Mouse (Mus musculus): Measurements from ENCODE around the gene Bzw1. TPM values are rescaled to one million over a fixed set of nuclear protein-coding genes. Genes with fewer than 3 reads are reported as not detected.

Gene Bzw1
- total and polyA plus RNA-seq, 2 experiments from 2014 or later = 59.3 to 163 TPM

DNA sequence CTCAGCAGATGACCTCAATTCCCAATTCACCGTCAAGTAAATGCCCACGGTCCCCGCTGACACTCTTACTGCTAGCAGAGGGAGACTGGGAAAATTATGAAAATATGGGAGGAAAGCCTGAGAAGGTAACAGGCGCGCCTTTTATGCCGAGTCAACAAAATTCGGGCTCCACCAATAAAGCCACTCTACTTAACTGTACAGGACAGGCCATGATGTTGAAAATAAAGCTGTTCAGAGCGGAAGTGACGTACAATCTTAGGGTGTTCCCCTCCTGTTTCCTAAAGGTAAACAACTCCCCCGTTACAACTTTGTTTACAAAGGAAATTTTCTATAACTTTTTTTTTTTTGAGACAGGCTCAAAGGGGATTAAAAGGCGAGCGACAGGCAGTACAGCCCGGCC is 30.2 kb downstream of the Bzw1 start:
- Histone ChIP-seq H3K27me3 (ENCODE audit: control insufficient read depth, insufficient read depth, low read length) (no peaks in the 10 kb centered on the region), H3K4me1 (ENCODE audit: control insufficient read depth, insufficient read depth) (peaks cover 10% of the 10 kb centered on the region), H3K27ac (ENCODE audit: low read depth) (peak overlapping the region; percentile 100), H3K4me3 (ENCODE audit: low read depth, low read length) (peak overlapping the region; percentile 99), H3K4me2 (ENCODE audit: low read depth, low read length) (peak overlapping the region; percentile 82), H3K9ac (replicated peaks; ENCODE audit: low read depth, low read length) (peak overlapping the region; percentile 100), H3K9me3 (replicated peaks; ENCODE audit: control insufficient read depth, low read length) (no peaks in the 10 kb centered on the region), H3K36me3 (replicated peaks; ENCODE audit: control insufficient read depth, insufficient read depth, low read length) (peaks cover 33% of the 10 kb centered on the region)
- ATAC-seq (ENCODE audit: insufficient read depth, low read depth) (peak; percentile 62), DNase-seq (ENCODE audit: low spot score) (peak; percentile 75)
- no peak for TF ChIP-seq CTCF (IDR thresholded peaks at IDR 0.05; ENCODE audit: low read depth)
- TF ChIP-seq EP300 (IDR thresholded peaks at IDR 0.05; ENCODE audit: low read depth) = no peak
- WGBS = 4% methylated on average over 13 of the region's 13 CpGs

DNA sequence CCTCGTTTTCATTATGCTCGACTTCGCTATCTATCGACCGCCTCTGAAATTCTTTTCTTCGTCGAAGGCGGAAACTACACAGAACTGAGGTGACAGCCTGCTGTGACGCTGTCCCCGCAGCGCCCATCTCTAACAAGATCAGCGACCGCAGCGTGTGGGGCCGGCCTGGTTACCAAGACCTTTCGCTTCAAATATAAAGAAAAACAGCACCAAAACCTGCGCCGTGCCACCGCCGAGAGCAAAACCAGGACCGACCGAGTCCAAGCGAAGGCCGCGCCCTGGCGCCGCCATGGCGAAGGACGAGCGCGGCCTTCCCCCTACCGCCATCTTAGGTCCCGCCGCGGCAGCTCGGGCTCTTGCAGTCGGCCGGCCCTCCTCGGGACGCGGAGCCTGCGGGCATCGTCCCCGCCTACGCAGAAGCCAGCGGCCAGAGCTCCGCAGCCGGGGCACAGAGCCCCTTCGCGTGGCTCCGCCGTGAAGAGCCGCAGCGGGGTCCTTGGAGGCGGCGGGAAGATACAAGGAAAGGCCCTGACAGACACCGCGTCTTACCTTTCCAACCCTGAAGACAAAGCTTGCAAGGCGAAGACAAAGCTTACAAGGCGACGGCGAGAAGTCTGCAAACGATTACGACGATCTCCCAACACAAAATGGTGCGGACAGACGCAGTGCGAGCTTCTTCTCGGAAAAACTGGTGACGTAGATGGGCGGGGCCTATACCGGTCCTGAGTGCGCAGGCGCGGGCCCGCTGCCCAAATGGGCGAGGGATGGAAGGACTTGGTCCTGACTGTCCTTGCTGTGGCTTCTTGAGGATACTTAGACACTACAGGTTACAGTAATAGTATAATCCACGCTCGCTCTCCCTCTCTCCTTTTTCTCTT is 30.9 kb downstream of the Bzw1 start, which contains the start of gene Clk1:
Clk1 (minus strand) TSS at position 696 of the 878 bp plus-strand sequence.
- no peak; the same call in 1 of the 2 replicates for TF ChIP-seq EP300 (IDR thresholded peaks at IDR 0.05; ENCODE audit: low read depth)
- TF ChIP-seq CTCF (IDR thresholded peaks at IDR 0.05; ENCODE audit: low read depth) = no peak
- peak; percentile 96 for ATAC-seq (ENCODE audit: insufficient read depth, low read depth)
- Histone ChIP-seq H3K4me1 (ENCODE audit: control insufficient read depth, insufficient read depth) (peaks cover 10% of the 10 kb centered on the region), H3K4me3 (ENCODE audit: low read depth, low read length) (peak within 1 kb of the TSS; percentile 99), H3K27ac (ENCODE audit: low read depth) (peak within 1 kb of the TSS; percentile 100), H3K9ac (replicated peaks; ENCODE audit: low read depth, low read length) (peak within 1 kb of the TSS; percentile 100), H3K9me3 (replicated peaks; ENCODE audit: control insufficient read depth, low read length) (no peaks in the 10 kb centered on the region), H3K4me2 (ENCODE audit: low read depth, low read length) (peak within 1 kb of the TSS; percentile 82), H3K36me3 (replicated peaks; ENCODE audit: control insufficient read depth, insufficient read depth, low read length) (peaks cover 26% of the 10 kb centered on the region), H3K27me3 (ENCODE audit: control insufficient read depth, insufficient read depth, low read length) (no peaks in the 10 kb centered on the region)
- WGBS = under 1% methylated on average over 79 of the region's 79 CpGs
- DNase-seq (ENCODE audit: low spot score) = peak; percentile 94

DNA sequence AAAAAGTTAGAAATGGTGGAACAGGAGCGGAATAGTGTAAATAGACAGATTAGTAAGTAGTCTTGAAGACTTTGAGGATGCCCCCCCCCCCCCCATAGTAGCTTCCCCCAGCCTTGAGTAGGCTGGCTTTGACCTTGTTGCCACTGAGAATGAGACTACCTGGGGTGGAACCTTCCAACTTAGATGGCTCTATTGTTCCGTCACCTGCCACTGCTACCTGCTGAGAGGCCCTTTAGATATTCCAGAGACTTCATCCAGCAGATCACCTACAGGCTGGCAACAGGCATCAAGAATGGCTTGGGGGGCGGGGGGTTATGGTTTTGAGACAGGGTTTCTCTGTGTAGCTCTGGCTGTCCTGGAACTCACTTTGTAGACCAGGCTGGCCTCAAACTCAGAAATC is 31.9 kb downstream of the Bzw1 start:
- no peak overlapping the region; the same call in 1 of the 2 replicates for H3K4me2 ChIP-seq (ENCODE audit: low read depth, low read length)
- TF ChIP-seq EP300 (IDR thresholded peaks at IDR 0.05; ENCODE audit: low read depth) (no peak), CTCF (IDR thresholded peaks at IDR 0.05; ENCODE audit: low read depth) (no peak)
- WGBS = 83% methylated on average over 3 of the region's 3 CpGs
- H3K4me3 ChIP-seq (ENCODE audit: low read depth, low read length) = no peak overlapping the region
- H3K4me1 ChIP-seq (ENCODE audit: control insufficient read depth, insufficient read depth) = peaks cover 10% of the 10 kb centered on the region
- no peak for ATAC-seq (ENCODE audit: insufficient read depth, low read depth)
- peaks cover 17% of the 10 kb centered on the region for H3K36me3 ChIP-seq (replicated peaks; ENCODE audit: control insufficient read depth, insufficient read depth, low read length)
- H3K9ac ChIP-seq (replicated peaks; ENCODE audit: low read depth, low read length) = no peak overlapping the region
- peak overlapping the region; percentile 100; the same call in 1 of the 2 replicates for H3K27ac ChIP-seq (ENCODE audit: low read depth)
- DNase-seq (ENCODE audit: low spot score) = no peak
- H3K27me3 ChIP-seq (ENCODE audit: control insufficient read depth, insufficient read depth, low read length) = no peaks in the 10 kb centered on the region
- H3K9me3 ChIP-seq (replicated peaks; ENCODE audit: control insufficient read depth, low read length) = no peaks in the 10 kb centered on the region

DNA sequence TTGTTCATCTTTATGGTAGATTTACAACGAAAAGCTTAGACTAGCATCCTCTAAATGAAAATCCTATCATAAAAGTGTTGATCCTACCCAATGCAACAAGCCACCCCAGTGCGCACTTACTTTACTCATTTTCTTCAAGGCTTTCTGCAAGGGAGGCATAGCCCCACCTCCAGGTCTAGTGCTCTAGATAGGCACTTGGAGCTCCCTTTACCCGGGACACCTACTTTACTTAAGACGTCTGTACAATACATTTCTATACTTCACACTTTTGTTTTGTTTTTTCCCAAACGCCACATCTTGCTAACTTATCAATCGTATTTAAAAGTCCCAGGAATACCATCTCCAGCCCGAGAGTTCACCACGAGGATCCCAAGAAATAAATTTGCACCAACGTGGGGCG is 52.0 kb downstream of the Bzw1 start:
- Histone ChIP-seq H3K4me2 (ENCODE audit: low read depth, low read length) (peak overlapping the region; percentile 86), H3K9ac (replicated peaks; ENCODE audit: low read depth, low read length) (peak overlapping the region; percentile 67), H3K9me3 (replicated peaks; ENCODE audit: control insufficient read depth, low read length) (no peaks in the 10 kb centered on the region), H3K36me3 (replicated peaks; ENCODE audit: control insufficient read depth, insufficient read depth, low read length) (peaks cover 28% of the 10 kb centered on the region), H3K27ac (ENCODE audit: low read depth) (peak overlapping the region; percentile 84), H3K4me3 (ENCODE audit: low read depth, low read length) (peak overlapping the region; percentile 56), H3K4me1 (ENCODE audit: control insufficient read depth, insufficient read depth) (peaks cover 10% of the 10 kb centered on the region; the same call in 1 of the 2 replicates), H3K27me3 (ENCODE audit: control insufficient read depth, insufficient read depth, low read length) (no peaks in the 10 kb centered on the region)
- 9% methylated on average over 10 of the region's 10 CpGs for WGBS
- TF ChIP-seq EP300 (IDR thresholded peaks at IDR 0.05; ENCODE audit: low read depth) = no peak
- no peak for TF ChIP-seq CTCF (IDR thresholded peaks at IDR 0.05; ENCODE audit: low read depth)
- DNase-seq (ENCODE audit: low spot score) (no peak), ATAC-seq (ENCODE audit: insufficient read depth, low read depth) (no peak)

DNA sequence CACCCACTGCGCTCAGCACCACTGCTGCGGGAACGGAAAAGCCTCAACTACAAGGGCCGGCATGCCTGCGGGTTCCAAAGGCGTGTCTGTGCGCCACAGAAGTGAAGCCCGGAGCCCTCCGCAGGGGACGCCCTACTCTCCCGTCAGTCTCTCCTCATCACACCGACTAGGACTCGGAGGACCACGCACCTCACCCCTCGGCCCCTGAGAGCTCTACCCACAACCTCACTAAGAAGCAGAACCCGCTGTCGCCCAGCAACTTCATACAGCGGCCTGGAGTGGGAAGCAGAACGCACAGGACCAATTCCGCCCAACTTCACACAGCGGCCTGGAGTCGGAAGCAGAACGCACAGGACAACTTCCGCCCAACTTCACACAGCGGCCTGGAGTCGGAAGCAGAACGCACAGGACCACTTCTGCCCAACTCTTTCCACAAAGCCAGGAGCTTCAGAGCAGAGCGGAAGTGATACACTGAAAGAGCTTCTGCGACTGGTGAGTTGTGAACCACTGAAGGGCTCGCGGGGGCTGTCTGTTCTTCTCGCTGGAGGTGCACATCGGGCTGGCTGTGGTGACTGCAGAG is 52.5 kb downstream of the Bzw1 start, which contains the start of the genes Nif3l1 and Ppil3:
Nif3l1 (plus strand) TSS at position 9 of the 580 bp plus-strand sequence.
Ppil3 (minus strand) TSS at position 344 of the 580 bp plus-strand sequence.
- peaks cover 24% of the 10 kb centered on the region for H3K36me3 ChIP-seq (replicated peaks; ENCODE audit: control insufficient read depth, insufficient read depth, low read length)
- ATAC-seq (ENCODE audit: insufficient read depth, low read depth) (peak; percentile 96), DNase-seq (ENCODE audit: low spot score) (peak; percentile 90)
- TF ChIP-seq CTCF (IDR thresholded peaks at IDR 0.05; ENCODE audit: low read depth) (peak; percentile 20), EP300 (IDR thresholded peaks at IDR 0.05; ENCODE audit: low read depth) (no peak)
- WGBS = under 1% methylated on average over 33 of the region's 33 CpGs
- H3K27ac ChIP-seq (ENCODE audit: low read depth) = peak within 1 kb of the TSS; percentile 84
- H3K9me3 ChIP-seq (replicated peaks; ENCODE audit: control insufficient read depth, low read length) = no peaks in the 10 kb centered on the region
- peak within 1 kb of the TSS; percentile 56 for H3K4me3 ChIP-seq (ENCODE audit: low read depth, low read length)
- no peaks in the 10 kb centered on the region for H3K27me3 ChIP-seq (ENCODE audit: control insufficient read depth, insufficient read depth, low read length)
- H3K9ac ChIP-seq (replicated peaks; ENCODE audit: low read depth, low read length) = peak within 1 kb of the TSS; percentile 67
- H3K4me2 ChIP-seq (ENCODE audit: low read depth, low read length) = peak within 1 kb of the TSS; percentile 86
- peaks cover 10% of the 10 kb centered on the region; the same call in 1 of the 2 replicates for H3K4me1 ChIP-seq (ENCODE audit: control insufficient read depth, insufficient read depth)

Data from heart, postnatal 0 days (tissue).